Mouse (Mus musculus) left cerebral cortex, postnatal 14 days (tissue): ENCODE data around the gene Methig1. TPM values are rescaled to one million over a fixed set of nuclear protein-coding genes. Genes with fewer than 3 reads are reported as not detected.
"Not testable (repeated sequence)": the region's sequence is repeated elsewhere in the genome, so short reads cannot be mapped to it uniquely, and the experiment has no call there.

Experiments used
- DNase-seq, 2 experiments: peaks; one replicate each; pipeline ENCODE4 v3.0.0; 2021 to 2022; ENCODE audit warnings: low spot score in 2 of 2, mixed read lengths in 1 of 2
- intact Hi-C: fragments of 180-260 bp; cut with DNase I; formaldehyde crosslinking; loops from one replicate; pipeline ENCODE4 v1.15.1; 2025
- total RNA-seq, 2 experiments: library from RNA; stranded (reverse); gene quantifications; 2 replicates each; pipeline ENCODE4 v1.2.3; 2021

Methig1 gene
- total RNA-seq, 2 experiments from 2014 or later, result not detected

GRCm38 (mm10) chr15:100332077-100332961, 20.6 kb upstream of the Methig1 start:
- intact Hi-C loops, DNase-seq: not testable (repeated sequence)

- intact Hi-C loops, result no loop called here
- DNase-seq, result no peak
Observed at GRCm38 (mm10) chr15:100334629-100335028, 18.3 kb upstream of the Methig1 start, which contains the start of gene Mettl7a3. Gene Mettl7a3 (plus strand): TSS chr15:100334929.

GRCm38 (mm10) chr15:100337328-100337727, 15.6 kb upstream of the Methig1 start:
- DNase-seq, intact Hi-C loops: not testable (repeated sequence)

- intact Hi-C loops, result not testable (repeated sequence)
- DNase-seq, result peak; percentile 52 to 55
Observed at GRCm38 (mm10) chr15:100337847-100338246, 15.1 kb upstream of the Methig1 start.

GRCm38 (mm10) chr15:100341314-100341980, 11.5 kb upstream of the Methig1 start:
- DNase-seq, intact Hi-C loops: not testable (repeated sequence)

GRCm38 (mm10) chr15:100345484-100345883, 7.5 kb upstream of the Methig1 start:
- intact Hi-C loops, result no loop called here

GRCm38 (mm10) chr15:100346761-100347160, 6.2 kb upstream of the Methig1 start:
- intact Hi-C loops, result no loop called here
- no peak for DNase-seq

More at GRCm38 (mm10) chr15:100345484-100345883, 7.5 kb upstream of the Methig1 start:
- no peak for DNase-seq

- intact Hi-C loops, result no loop called here
- no peak for DNase-seq
Observed at GRCm38 (mm10) chr15:100349496-100349895, 3.5 kb upstream of the Methig1 start.

- intact Hi-C loops, result no loop called here
Observed at GRCm38 (mm10) chr15:100351501-100352060, 1.4 kb upstream of the Methig1 start.

GRCm38 (mm10) chr15:100353399-100353798, 450 bp downstream of the Methig1 start:
- intact Hi-C loops, result not testable (repeated sequence)

More at GRCm38 (mm10) chr15:100351501-100352060, 1.4 kb upstream of the Methig1 start:
- no peak for DNase-seq

GRCm38 (mm10) chr15:100355876-100356275, 2.9 kb downstream of the Methig1 start:
- intact Hi-C loops, result no loop called here
- DNase-seq, result no peak

More at GRCm38 (mm10) chr15:100353399-100353798, 450 bp downstream of the Methig1 start:
- not testable (repeated sequence) for DNase-seq

GRCm38 (mm10) chr15:100364242-100364641, 11.3 kb downstream of the Methig1 start, which contains the start of gene Higd1c:
Gene Higd1c (plus strand): TSS chr15:100364542.
- intact Hi-C loops, result no loop called here
- no peak for DNase-seq

GRCm38 (mm10) chr15:100365967-100366366, 13.0 kb downstream of the Methig1 start:
- intact Hi-C loops, DNase-seq: not testable (repeated sequence)

GRCm38 (mm10) chr15:100367119-100367518, 14.2 kb downstream of the Methig1 start:
- DNase-seq, result no peak
- intact Hi-C loops, result no loop called here

- intact Hi-C loops, result loop anchor here (10.0 kb wide), 3 partner anchors 50 to 350 kb away; no protein-coding TSS in a partner anchor
- peak; percentile 84 for DNase-seq
Observed at GRCm38 (mm10) chr15:100375066-100375465, 22.1 kb downstream of the Methig1 start.

- intact Hi-C loops, result loop anchor here (10.0 kb wide), 3 partner anchors 53 to 353 kb away; no protein-coding TSS in a partner anchor
- DNase-seq, result peak in 1 of 2 experiments; percentile 33
Observed at GRCm38 (mm10) chr15:100377847-100378505, 25.0 kb downstream of the Methig1 start.

GRCm38 (mm10) chr15:100379658-100380057, 26.7 kb downstream of the Methig1 start:
- no peak for DNase-seq
- intact Hi-C loops, result loop anchor here (10.0 kb wide), 3 partner anchors 55 to 355 kb away; no protein-coding TSS in a partner anchor

GRCm38 (mm10) chr15:100380104-100380503, 27.2 kb downstream of the Methig1 start:
- intact Hi-C loops, result no loop called here
- no peak for DNase-seq

GRCm38 (mm10) chr15:100385705-100386104, 32.8 kb downstream of the Methig1 start:
- no peak for DNase-seq
- intact Hi-C loops, result no loop called here
